Mouse (Mus musculus): ENCODE results near the gene Rapgef4. TPM values are rescaled to one million over a fixed set of nuclear protein-coding genes. Genes with fewer than 3 reads are reported as not detected.

Gene Rapgef4
- polyA plus RNA-seq, 1 experiment from 2014 or later, result 4.8 TPM

GRCm38 (mm10) chr2:72301194-72301916 is 320.3 kb downstream of the Rapgef4 start:
- H3K9ac ChIP-seq (replicated peaks), result no peak overlapping the region
- 89% methylated on average over 9 of the region's 9 CpGs for WGBS
- no peaks in the 10 kb centered on the region for H3K9me3 ChIP-seq
- ATAC-seq (ENCODE audit: low FRiP score, low read depth), result no peak
- no peak overlapping the region for H3K27ac ChIP-seq (replicated peaks)
- no peaks in the 10 kb centered on the region for H3K4me1 ChIP-seq
- H3K36me3 ChIP-seq, result no peaks in the 10 kb centered on the region
- no peaks in the 10 kb centered on the region for H3K27me3 ChIP-seq
- H3K4me2 ChIP-seq (replicated peaks), result no peak overlapping the region
- H3K4me3 ChIP-seq, result no peak overlapping the region

- Histone ChIP-seq H3K4me2 (replicated peaks) (no peak overlapping the region), H3K9me3 (no peaks in the 10 kb centered on the region), H3K9ac (replicated peaks) (no peak overlapping the region), H3K4me3 (no peak overlapping the region), H3K27ac (replicated peaks) (no peak overlapping the region), H3K36me3 (no peaks in the 10 kb centered on the region), H3K27me3 (no peaks in the 10 kb centered on the region), H3K4me1 (no peaks in the 10 kb centered on the region)
- no peak for ATAC-seq (ENCODE audit: low FRiP score, low read depth)
- WGBS, result 94% methylated on average over 7 of the region's 7 CpGs
Observed at GRCm38 (mm10) chr2:72305738-72306137, 324.7 kb downstream of the Rapgef4 start.

Other genes starting within 250 kb of the Rapgef4 start
- 23.2 and 26.5 TPM in 2 replicates for gene Itga6, start 235.6 kb upstream of the Rapgef4 start, polyA plus RNA-seq (2016; fragmentation: Nextera tagmentation; extraction: Ambion mirVana)
- gene Pdk1, start 108.0 kb upstream of the Rapgef4 start, polyA plus RNA-seq (2016; fragmentation: Nextera tagmentation; extraction: Ambion mirVana), result 19.0 and 21.4 TPM in 2 replicates

Data from midbrain, embryonic 12.5 days (tissue).